Mouse (Mus musculus): Measurements from ENCODE around the gene Muc13. TPM values are rescaled to one million over a fixed set of nuclear protein-coding genes. Genes with fewer than 3 reads are reported as not detected.
A peak's percentile ranks its signal among the peaks of the same experiment; 100 is the strongest.

The Muc13 gene
- polyA plus RNA-seq, 1 experiment from 2014 or later = 5.5 TPM

GRCm38 (mm10) chr16:33832057-33832456 is 38.2 kb downstream of the Muc13 start:
- H3K4me2 ChIP-seq = peak overlapping the region; percentile 61
- peaks cover 62% of the 10 kb centered on the region for H3K4me1 ChIP-seq
- H3K9me3 ChIP-seq (replicated peaks) = no peaks in the 10 kb centered on the region
- no peak for ATAC-seq
- no peak overlapping the region for H3K27ac ChIP-seq
- H3K27me3 ChIP-seq (replicated peaks) = peaks cover 91% of the 10 kb centered on the region
- 58% methylated on average over 6 of the region's 6 CpGs for WGBS (ENCODE audit: insufficient replicate concordance)
- H3K9ac ChIP-seq = no peak overlapping the region
- no peak overlapping the region for H3K4me3 ChIP-seq
- no peaks in the 10 kb centered on the region for H3K36me3 ChIP-seq

- WGBS (ENCODE audit: insufficient replicate concordance) = 6% methylated on average over 21 of the region's 21 CpGs
- Histone ChIP-seq H3K27me3 (replicated peaks) (peaks cover 82% of the 10 kb centered on the region), H3K4me2 (peak overlapping the region; percentile 61), H3K9me3 (replicated peaks) (no peaks in the 10 kb centered on the region), H3K27ac (0 out of 2 replicates have a peak overlapping the region, but pooled peaks have one; percentile 41), H3K9ac (peak overlapping the region; percentile 24; the same call in 1 of the 2 replicates), H3K4me3 (peak overlapping the region; percentile 32), H3K4me1 (peaks cover 62% of the 10 kb centered on the region), H3K36me3 (no peaks in the 10 kb centered on the region)
- ATAC-seq = 0 out of 2 replicates have a peak, but pooled peaks have one; percentile 21
Measured at GRCm38 (mm10) chr16:33832728-33833428, 39.0 kb downstream of the Muc13 start.

DNA sequence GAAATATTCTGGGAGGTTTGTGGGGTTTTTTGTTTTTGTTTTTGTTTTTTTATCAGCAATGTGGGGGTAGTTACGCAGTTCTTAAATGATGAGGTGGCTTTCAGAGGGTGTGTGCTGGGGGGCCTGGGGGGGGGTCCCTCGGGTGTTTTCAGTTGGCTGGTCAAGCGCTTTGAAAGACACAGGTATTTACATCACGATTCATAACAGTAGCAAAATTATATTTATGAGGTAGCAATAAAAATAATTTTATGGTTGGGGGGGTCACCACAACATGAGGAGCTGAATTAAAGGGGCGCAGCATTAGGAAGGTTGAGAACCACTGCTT is 39.6 kb downstream of the Muc13 start:
- peak overlapping the region; percentile 32 for H3K4me3 ChIP-seq
- H3K4me1 ChIP-seq = peaks cover 62% of the 10 kb centered on the region
- peaks cover 77% of the 10 kb centered on the region for H3K27me3 ChIP-seq (replicated peaks)
- H3K9me3 ChIP-seq (replicated peaks) = no peaks in the 10 kb centered on the region
- 12% methylated on average over 5 of the region's 5 CpGs for WGBS (ENCODE audit: insufficient replicate concordance)
- peak overlapping the region; percentile 61 for H3K4me2 ChIP-seq
- H3K27ac ChIP-seq = 0 out of 2 replicates have a peak overlapping the region, but pooled peaks have one; percentile 41
- no peaks in the 10 kb centered on the region for H3K36me3 ChIP-seq
- H3K9ac ChIP-seq = no peak overlapping the region
- ATAC-seq = no peak

DNA sequence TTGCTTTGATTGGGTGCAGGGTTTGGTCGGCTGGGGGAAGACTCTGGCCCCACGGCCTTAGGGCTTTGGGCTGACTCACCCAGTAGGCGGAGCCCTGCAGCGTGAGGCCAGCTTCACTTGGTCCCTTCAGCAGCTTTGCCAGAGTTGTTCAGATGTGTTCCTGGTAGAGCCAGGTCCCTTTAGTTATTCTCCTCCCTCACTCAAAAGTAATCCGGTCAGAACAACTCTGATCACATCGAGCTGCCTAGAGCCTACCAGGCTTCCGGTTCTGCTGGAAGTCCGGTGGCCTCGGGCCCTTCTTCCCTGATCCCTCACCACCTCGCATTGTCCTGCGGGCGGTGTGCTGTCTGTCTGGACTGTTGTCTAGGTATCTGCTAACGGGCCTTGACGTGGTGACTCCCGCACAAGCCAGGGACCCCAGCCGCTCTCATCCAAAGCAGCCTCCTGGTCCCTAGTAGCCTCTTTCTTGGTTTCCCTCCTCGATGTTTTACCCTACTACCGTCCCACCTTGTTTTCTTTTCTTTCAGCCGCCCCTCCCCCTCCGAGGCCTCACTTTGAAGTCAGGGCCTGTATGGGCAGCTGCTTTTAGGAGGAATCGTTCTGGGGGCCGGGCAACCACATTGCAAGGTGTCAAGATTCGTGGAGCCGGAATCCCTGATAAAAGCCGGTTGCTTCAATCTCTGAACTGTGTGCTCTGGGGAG is 40.1 kb downstream of the Muc13 start:
- Histone ChIP-seq H3K4me1 (peaks cover 61% of the 10 kb centered on the region), H3K4me2 (peak overlapping the region; percentile 61), H3K36me3 (no peaks in the 10 kb centered on the region), H3K27ac (peak overlapping the region; percentile 48), H3K27me3 (replicated peaks) (peaks cover 72% of the 10 kb centered on the region), H3K9ac (0 out of 2 replicates have a peak overlapping the region, but pooled peaks have one; percentile 8), H3K9me3 (replicated peaks) (no peaks in the 10 kb centered on the region), H3K4me3 (peak overlapping the region; percentile 32)
- WGBS (ENCODE audit: insufficient replicate concordance) = 1% methylated on average over 25 of the region's 25 CpGs
- peak; percentile 54 for ATAC-seq

DNA sequence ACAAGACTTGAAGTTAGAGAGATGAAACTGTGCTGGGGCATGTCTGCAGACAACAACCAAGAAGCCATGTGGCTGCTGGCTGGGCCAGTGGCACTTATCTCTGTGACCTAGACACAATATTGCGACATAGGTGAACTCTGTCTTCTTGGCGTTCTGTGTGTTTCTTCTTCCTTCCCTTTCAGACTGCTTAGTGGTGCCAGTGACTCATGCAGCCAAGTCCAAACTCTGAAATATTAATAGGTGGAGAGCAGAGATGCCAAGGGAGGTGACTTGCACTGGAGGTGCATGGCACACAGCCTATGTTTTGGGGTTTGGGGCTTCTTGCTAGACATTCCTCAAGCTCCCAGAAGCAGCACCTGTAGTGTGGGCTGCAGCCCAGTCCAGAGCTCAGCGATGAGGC is 42.8 kb downstream of the Muc13 start:
- peaks cover 53% of the 10 kb centered on the region for H3K4me1 ChIP-seq
- H3K36me3 ChIP-seq = no peaks in the 10 kb centered on the region
- H3K27ac ChIP-seq = no peak overlapping the region
- no peaks in the 10 kb centered on the region for H3K9me3 ChIP-seq (replicated peaks)
- no peak overlapping the region for H3K9ac ChIP-seq
- WGBS (ENCODE audit: insufficient replicate concordance) = 41% methylated on average over 3 of the region's 3 CpGs
- H3K4me2 ChIP-seq = no peak overlapping the region
- ATAC-seq = no peak
- peaks cover 46% of the 10 kb centered on the region for H3K27me3 ChIP-seq (replicated peaks)
- no peak overlapping the region for H3K4me3 ChIP-seq

GRCm38 (mm10) chr16:33837191-33837590 is 43.4 kb downstream of the Muc13 start:
- H3K4me1 ChIP-seq = peaks cover 50% of the 10 kb centered on the region
- no peak overlapping the region for H3K4me3 ChIP-seq
- WGBS (ENCODE audit: insufficient replicate concordance) = 45% methylated on average over 3 of the region's 3 CpGs
- no peaks in the 10 kb centered on the region for H3K9me3 ChIP-seq (replicated peaks)
- ATAC-seq = no peak
- no peak overlapping the region for H3K9ac ChIP-seq
- H3K27me3 ChIP-seq (replicated peaks) = peaks cover 40% of the 10 kb centered on the region
- no peak overlapping the region for H3K4me2 ChIP-seq
- H3K36me3 ChIP-seq = no peaks in the 10 kb centered on the region
- no peak overlapping the region for H3K27ac ChIP-seq

GRCm38 (mm10) chr16:33840616-33841015 is 46.8 kb downstream of the Muc13 start:
- no peaks in the 10 kb centered on the region for H3K36me3 ChIP-seq
- no peak overlapping the region for H3K27ac ChIP-seq
- H3K4me3 ChIP-seq = no peak overlapping the region
- 37% methylated on average over 6 of the region's 6 CpGs for WGBS (ENCODE audit: insufficient replicate concordance)
- no peak overlapping the region for H3K9ac ChIP-seq
- H3K9me3 ChIP-seq (replicated peaks) = no peaks in the 10 kb centered on the region
- ATAC-seq = no peak
- peaks cover 19% of the 10 kb centered on the region for H3K4me1 ChIP-seq
- H3K4me2 ChIP-seq = no peak overlapping the region
- H3K27me3 ChIP-seq (replicated peaks) = peaks cover 6% of the 10 kb centered on the region

DNA sequence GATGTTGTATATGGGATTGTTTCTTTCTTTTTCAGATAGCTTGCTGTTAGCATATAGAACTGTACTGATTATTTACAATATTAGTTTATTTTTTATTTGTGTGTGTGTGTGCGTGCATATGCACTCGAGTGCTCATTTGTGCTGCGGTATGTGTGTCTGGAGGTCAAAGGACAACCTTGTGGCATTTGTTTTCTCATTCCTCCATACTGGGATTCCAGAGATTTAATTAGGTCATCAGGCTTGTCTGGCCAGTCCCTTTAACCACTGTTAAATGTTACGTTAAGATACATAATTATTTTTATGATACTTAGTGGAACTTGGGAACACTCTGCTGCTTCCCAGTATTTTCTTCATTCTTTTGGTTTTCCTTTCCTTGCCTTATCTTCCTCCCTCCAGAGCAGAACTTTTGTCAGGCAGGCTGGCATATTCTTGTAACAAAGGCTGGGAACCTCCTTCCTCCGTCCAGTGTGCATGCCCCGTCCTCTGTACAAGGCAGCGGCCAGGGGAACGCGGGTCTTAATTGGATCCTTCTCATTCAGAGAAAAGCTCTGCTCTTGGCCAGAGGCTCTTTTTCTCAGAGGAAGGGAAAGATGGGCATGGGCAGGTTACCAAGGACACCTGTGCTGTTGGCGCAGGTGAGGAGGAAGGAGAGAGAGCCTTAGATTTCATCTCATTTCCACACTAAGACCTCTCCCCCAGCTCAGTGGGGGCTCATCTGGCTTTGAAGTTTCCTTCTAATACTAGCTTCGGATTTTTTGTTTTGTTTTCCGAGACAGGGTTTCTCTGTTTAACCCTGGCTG is 48.4 kb downstream of the Muc13 start:
- no peak for ATAC-seq
- no peak overlapping the region for H3K27ac ChIP-seq
- H3K4me2 ChIP-seq = no peak overlapping the region
- peaks cover 4% of the 10 kb centered on the region; the same call in 1 of the 2 replicates for H3K36me3 ChIP-seq
- H3K27me3 ChIP-seq (replicated peaks) = no peaks in the 10 kb centered on the region
- H3K9ac ChIP-seq = no peak overlapping the region
- H3K4me3 ChIP-seq = no peak overlapping the region
- no peaks in the 10 kb centered on the region for H3K9me3 ChIP-seq (replicated peaks)
- peaks cover 9% of the 10 kb centered on the region; the same call in 1 of the 2 replicates for H3K4me1 ChIP-seq
- 79% methylated on average over 12 of the region's 12 CpGs for WGBS (ENCODE audit: insufficient replicate concordance)

DNA sequence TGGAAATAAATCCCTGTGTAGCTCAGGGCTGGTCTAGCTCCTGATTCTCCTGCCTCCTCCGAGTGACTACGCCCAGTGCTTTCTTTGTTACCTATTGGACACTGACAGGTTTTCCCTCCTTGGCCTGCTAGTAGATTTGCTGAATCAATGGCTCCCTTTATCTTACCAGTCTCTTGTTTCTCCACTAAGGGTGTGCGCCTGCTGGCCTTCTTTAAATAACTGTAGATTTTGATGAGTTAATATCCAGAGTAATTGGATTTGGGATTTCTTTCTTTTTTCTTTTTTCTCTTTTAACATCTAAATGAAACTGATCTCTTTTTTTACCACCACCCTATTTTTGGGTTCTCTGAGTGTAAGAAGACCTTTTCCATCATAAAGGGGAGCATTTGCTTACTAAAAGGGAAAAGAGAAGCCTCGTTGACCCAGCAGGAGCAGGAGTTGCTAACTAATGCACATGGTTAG is 50.3 kb downstream of the Muc13 start:
- Histone ChIP-seq H3K4me2 (no peak overlapping the region), H3K4me3 (no peak overlapping the region), H3K27ac (no peak overlapping the region), H3K9me3 (replicated peaks) (no peaks in the 10 kb centered on the region), H3K9ac (no peak overlapping the region), H3K4me1 (peaks cover 9% of the 10 kb centered on the region; the same call in 1 of the 2 replicates), H3K36me3 (peaks cover 4% of the 10 kb centered on the region; the same call in 1 of the 2 replicates), H3K27me3 (replicated peaks) (no peaks in the 10 kb centered on the region)
- ATAC-seq = no peak
- 59% methylated on average over 4 of the region's 4 CpGs for WGBS (ENCODE audit: insufficient replicate concordance)

GRCm38 (mm10) chr16:33844866-33845265 is 51.0 kb downstream of the Muc13 start:
- no peak for ATAC-seq
- 61% methylated on average over 6 of the region's 6 CpGs for WGBS (ENCODE audit: insufficient replicate concordance)
- Histone ChIP-seq H3K9me3 (replicated peaks) (no peaks in the 10 kb centered on the region), H3K4me1 (peaks cover 9% of the 10 kb centered on the region; the same call in 1 of the 2 replicates), H3K27ac (no peak overlapping the region), H3K36me3 (peaks cover 4% of the 10 kb centered on the region; the same call in 1 of the 2 replicates), H3K27me3 (replicated peaks) (no peaks in the 10 kb centered on the region), H3K4me3 (no peak overlapping the region), H3K4me2 (no peak overlapping the region), H3K9ac (no peak overlapping the region)

GRCm38 (mm10) chr16:33853271-33853670 is 59.4 kb downstream of the Muc13 start:
- Histone ChIP-seq H3K27ac (no peak overlapping the region), H3K4me1 (0 out of 2 replicates have a peak, but pooled peaks cover 3% of the 10 kb centered on the region), H3K9me3 (replicated peaks) (no peaks in the 10 kb centered on the region), H3K4me2 (no peak overlapping the region), H3K9ac (no peak overlapping the region), H3K27me3 (replicated peaks) (no peaks in the 10 kb centered on the region), H3K36me3 (peaks cover 3% of the 10 kb centered on the region; the same call in 1 of the 2 replicates), H3K4me3 (no peak overlapping the region)
- no peak for ATAC-seq

Data from liver, embryonic 12.5 days (tissue).